Mouse (Mus musculus): ENCODE measurements around the gene Cox4i2.

GRCm38 (mm10) chr2:152811336-152812165 is 57.6 kb downstream of the Cox4i2 start:
- TF ChIP-seq CTCF (IDR thresholded peaks at IDR 0.05; ENCODE audit: control insufficient read depth, insufficient read depth, insufficient replicate concordance, low read depth, low read length) (no peak), POLR2A (IDR thresholded peaks at IDR 0.05; ENCODE audit: control insufficient read depth, low read depth, low read length) (no peak)
